Mouse (Mus musculus) liver, embryonic 14.5 days (tissue): ENCODE data around the gene Bcl9. TPM values are rescaled to one million over a fixed set of nuclear protein-coding genes. Genes with fewer than 3 reads are reported as not detected.

Experiments
- ATAC-seq: fragments of 200-750 bp; cut with Nextera tagmentation; 2 replicates; pipeline ENCODE4 v1.8.0; 2017; ENCODE audit warnings: moderate number of reproducible peaks, mild to moderate bottlenecking, moderate library complexity; ENCODE audit not compliant: insufficient read depth
- DNase-seq, 3 experiments: peaks; one replicate each; pipeline ENCODE4 v3.0.0-alpha.2; 2012 to 2013; ENCODE audit warnings: low read depth in 3 of 3, low spot score in 3 of 3
- H3K27ac ChIP-seq: fragments of 300-500 bp; sonication (generic); 2 replicates; pipeline ENCODE4 v1.5.1; 2014; ENCODE audit warnings: moderate library complexity, mild to moderate bottlenecking, control low read depth, inconsistent platforms
- H3K27me3 ChIP-seq: fragments of 300-500 bp; sonication (generic); 2 replicates; pipeline ENCODE4 v1.6.1; 2014; ENCODE audit warnings: mild to moderate bottlenecking, low read length, moderate library complexity; ENCODE audit not compliant: control insufficient read depth, insufficient read depth
- H3K36me3 ChIP-seq: fragments of 300-500 bp; sonication (generic); replicated peaks from 2 replicates; pipeline ENCODE4 v1.6.1; 2014; ENCODE audit warnings: low read depth; ENCODE audit not compliant: control insufficient read depth, insufficient read depth
- H3K4me1 ChIP-seq, 2 experiments: fragments of 200-500 bp in 1 of 2; fragments of 300-500 bp in 1 of 2; sonication (generic) in 1 of 2; replicated peaks; 2 replicates each; pipeline ENCODE4 v1.6.1; 2012 to 2014; ENCODE audit warnings: antibody characterized with exemption in 1 of 2, inconsistent platforms in 1 of 2, low read length in 1 of 2; ENCODE audit not compliant: control insufficient read depth in 2 of 2, insufficient read depth in 2 of 2
- H3K4me2 ChIP-seq: fragments of 300-500 bp; sonication (generic); 2 replicates; pipeline ENCODE4 v1.6.1; 2014; ENCODE audit warnings: low read depth, mild to moderate bottlenecking, control low read depth, moderate library complexity
- H3K4me3 ChIP-seq, 2 experiments: fragments of 200-500 bp in 1 of 2; fragments of 300-500 bp in 1 of 2; sonication (generic) in 1 of 2; 2 replicates each; pipeline ENCODE4 v1.5.1; 2012 to 2014; ENCODE audit warnings: low read depth in 2 of 2, low read length in 2 of 2, mild to moderate bottlenecking in 2 of 2, control low read depth in 1 of 2, inconsistent platforms in 1 of 2, moderate library complexity in 1 of 2; ENCODE audit not compliant: insufficient read depth in 1 of 2
- H3K9ac ChIP-seq: fragments of 300-500 bp; sonication (generic); replicated peaks from 2 replicates; pipeline ENCODE4 v1.6.1; 2014; ENCODE audit warnings: mild to moderate bottlenecking, control low read depth, moderate library complexity
- H3K9me3 ChIP-seq: fragments of 300-500 bp; sonication (generic); 2 replicates; pipeline ENCODE4 v1.6.1; 2016; ENCODE audit warnings: low read length, mixed read lengths; ENCODE audit not compliant: control insufficient read depth
- CTCF ChIP-seq: IDR thresholded peaks from 2 replicates; pipeline ENCODE4 v1.5.1; 2016; ENCODE audit warnings: antibody characterized with exemption, low read depth, control low read depth
- EP300 ChIP-seq: IDR thresholded peaks from 2 replicates; pipeline ENCODE4 v1.6.1; 2016; ENCODE audit warnings: antibody characterized with exemption, low read depth
- WGBS: fragments of 180-500 bp; shearing (Covaris S2); extraction: QIAGEN DNeasy Blood & Tissue Kit; methylation state at CpG from one replicate; pipeline ENCODE4 v1.1.7; 2014; ENCODE audit not compliant: insufficient replicate concordance; 5-methylcytosine and 5-hydroxymethylcytosine counted together
- polyA plus RNA-seq, 2 experiments: library from polyadenylated mRNA; depleted of rRNA in 1 of 2; stranded (reverse) in 1 of 2; unstranded in 1 of 2; fragments of >200 nt; fragmentation: Nextera tagmentation in 1 of 2; extraction: Ambion mirVana in 1 of 2; gene quantifications; 2 replicates each; pipeline versions ENCODE4 v1.2.1 to v1.2.3; 2012 to 2014

The Bcl9 gene
- polyA plus RNA-seq, 2 experiments = 1.6 to 2.4 TPM

GRCm38 (mm10) chr3:97308440-97308839, 10.7 kb upstream of the Bcl9 start:
- 55% methylated on average over 2 of the region's 2 CpGs for WGBS
- ATAC-seq (no peak), DNase-seq (no peak)
- TF ChIP-seq EP300 = no peak
- no peak for TF ChIP-seq CTCF
- Histone ChIP-seq H3K4me2 (no peak overlapping the region), H3K9me3 (no peaks in the 10 kb centered on the region), H3K9ac (no peak overlapping the region), H3K27me3 (no peaks in the 10 kb centered on the region), H3K27ac (no peak overlapping the region), H3K4me3 (no peak overlapping the region), H3K36me3 (no peaks in the 10 kb centered on the region), H3K4me1 (no peaks in the 10 kb centered on the region)

- WGBS = 72% methylated on average over 4 of the region's 4 CpGs
These were observed 8.2 kb upstream of the Bcl9 start for GRCm38 (mm10) chr3:97305907-97306306.

GRCm38 (mm10) chr3:97301586-97301985, 3.9 kb upstream of the Bcl9 start:
- Histone ChIP-seq H3K36me3 (no peaks in the 10 kb centered on the region), H3K4me3 (no peak overlapping the region), H3K4me1 (no peaks in the 10 kb centered on the region), H3K9ac (no peak overlapping the region), H3K4me2 (no peak overlapping the region), H3K27ac (no peak overlapping the region), H3K27me3 (no peaks in the 10 kb centered on the region), H3K9me3 (no peaks in the 10 kb centered on the region)
- no peak for DNase-seq
- TF ChIP-seq CTCF = no peak
- TF ChIP-seq EP300 = no peak
- WGBS = 46% methylated on average over 7 of the region's 7 CpGs
- ATAC-seq = no peak

More at GRCm38 (mm10) chr3:97305907-97306306, 8.2 kb upstream of the Bcl9 start:
- Histone ChIP-seq H3K27me3 (no peaks in the 10 kb centered on the region), H3K4me3 (no peak overlapping the region), H3K36me3 (no peaks in the 10 kb centered on the region), H3K9ac (no peak overlapping the region), H3K4me1 (no peaks in the 10 kb centered on the region), H3K9me3 (no peaks in the 10 kb centered on the region), H3K4me2 (no peak overlapping the region), H3K27ac (no peak overlapping the region)
- no peak for DNase-seq
- ATAC-seq = no peak
- TF ChIP-seq EP300 (no peak), CTCF (no peak)

GRCm38 (mm10) chr3:97300370-97300769, 2.7 kb upstream of the Bcl9 start:
- ATAC-seq = no peak
- H3K27ac ChIP-seq = no peak overlapping the region
- DNase-seq = no peak
- no peak overlapping the region for H3K9ac ChIP-seq
- no peaks in the 10 kb centered on the region for H3K27me3 ChIP-seq
- TF ChIP-seq EP300 (no peak), CTCF (no peak)
- H3K36me3 ChIP-seq = no peaks in the 10 kb centered on the region
- no peak overlapping the region for H3K4me3 ChIP-seq
- 66% methylated on average over 7 of the region's 7 CpGs for WGBS
- no peaks in the 10 kb centered on the region for H3K4me1 ChIP-seq
- no peaks in the 10 kb centered on the region for H3K9me3 ChIP-seq
- no peak overlapping the region for H3K4me2 ChIP-seq

GRCm38 (mm10) chr3:97299885-97300284, 2.2 kb upstream of the Bcl9 start:
- TF ChIP-seq CTCF = peak; percentile 25; the same call in 1 of the 2 replicates
- no peak for TF ChIP-seq EP300
- Histone ChIP-seq H3K9me3 (no peaks in the 10 kb centered on the region), H3K4me2 (no peak overlapping the region), H3K36me3 (no peaks in the 10 kb centered on the region), H3K27ac (no peak overlapping the region), H3K4me1 (no peaks in the 10 kb centered on the region), H3K9ac (no peak overlapping the region), H3K4me3 (no peak overlapping the region), H3K27me3 (no peaks in the 10 kb centered on the region)
- ATAC-seq (no peak), DNase-seq (no peak)
